Mouse (Mus musculus) myocyte (in vitro differentiated cells): Measurements from ENCODE around the gene Tnik. TPM values are rescaled to one million over a fixed set of nuclear protein-coding genes. Genes with fewer than 3 reads are reported as not detected.

Experiments used
- H3K27me3 ChIP-seq: one replicate; pipeline ENCODE4 v1.6.1; 2011; ENCODE audit not compliant: control insufficient read depth, insufficient read depth, insufficient read length
- H3K36me3 ChIP-seq: one replicate; pipeline ENCODE4 v1.6.1; 2011; ENCODE audit not compliant: control insufficient read depth, insufficient read depth
- H3K4me2 ChIP-seq: one replicate; pipeline ENCODE4 v1.6.1; 2011; ENCODE audit warnings: low read depth, control low read depth
- H3K4me3 ChIP-seq: one replicate; pipeline ENCODE4 v1.5.1; 2011; ENCODE audit warnings: mild to moderate bottlenecking, control low read depth, moderate library complexity
- H3K79me2 ChIP-seq: one replicate; pipeline ENCODE4 v1.6.1; 2011; ENCODE audit not compliant: control insufficient read depth, insufficient read depth
- H3ac ChIP-seq: one replicate; pipeline ENCODE4 v1.6.1; 2011; ENCODE audit not compliant: control insufficient read depth, insufficient read length
- CEBPB ChIP-seq: IDR thresholded peaks from 2 replicates; pipeline ENCODE4 v1.6.1; 2011; ENCODE audit warnings: mild to moderate bottlenecking, moderate library complexity; ENCODE audit not compliant: poor library complexity, insufficient read depth, severe bottlenecking
- E2F4 ChIP-seq: IDR thresholded peaks from one replicate; pipeline ENCODE4 v1.6.1; 2011; ENCODE audit warnings: mild to moderate bottlenecking, control low read depth, moderate library complexity; ENCODE audit not compliant: insufficient read depth
- MAX ChIP-seq: IDR thresholded peaks from one replicate; pipeline ENCODE4 v1.6.1; 2011; ENCODE audit warnings: low read depth, mild to moderate bottlenecking, control low read depth
- MYOD1 ChIP-seq, 3 experiments: IDR thresholded peaks; one replicate each; pipeline ENCODE4 v1.6.1; 2011; ENCODE audit warnings: control low read depth in 2 of 3, low read depth in 2 of 3, mild to moderate bottlenecking in 2 of 3, moderate library complexity in 1 of 3; ENCODE audit not compliant: insufficient read length in 2 of 3, control insufficient read depth in 1 of 3
- MYOG ChIP-seq, 3 experiments: IDR thresholded peaks; one replicate each; pipeline ENCODE4 v1.6.1; 2011; ENCODE audit warnings: control low read depth in 2 of 3, low read depth in 2 of 3, mild to moderate bottlenecking in 2 of 3; ENCODE audit not compliant: insufficient read length in 2 of 3, control insufficient read depth in 1 of 3, insufficient read depth in 1 of 3
- POLR2A ChIP-seq: IDR thresholded peaks from one replicate; pipeline ENCODE4 v1.6.1; 2011; ENCODE audit warnings: low read depth, mild to moderate bottlenecking, control low read depth, moderate library complexity; ENCODE audit not compliant: insufficient read length
- POLR2AphosphoS2 ChIP-seq: IDR thresholded peaks from one replicate; pipeline ENCODE4 v1.6.1; 2011; ENCODE audit warnings: low read depth, control low read depth; ENCODE audit not compliant: insufficient read length
- REST ChIP-seq: IDR thresholded peaks from one replicate; pipeline ENCODE4 v1.6.1; 2011; ENCODE audit warnings: mild to moderate bottlenecking, control low read depth, moderate library complexity; ENCODE audit not compliant: insufficient read depth, insufficient read length
- SRF ChIP-seq: IDR thresholded peaks from one replicate; pipeline ENCODE4 v1.6.1; 2011; ENCODE audit warnings: low read depth; ENCODE audit not compliant: control insufficient read depth, insufficient read length
- TCF12 ChIP-seq: IDR thresholded peaks from one replicate; pipeline ENCODE4 v1.6.1; 2011; ENCODE audit warnings: mild to moderate bottlenecking, control low read depth; ENCODE audit not compliant: poor library complexity, insufficient read depth, severe bottlenecking
- TCF3 ChIP-seq: IDR thresholded peaks from one replicate; pipeline ENCODE4 v1.6.1; 2011; ENCODE audit warnings: low read depth, control low read depth; ENCODE audit not compliant: insufficient read length
- USF1 ChIP-seq: IDR thresholded peaks from one replicate; pipeline ENCODE4 v1.6.1; 2011; ENCODE audit warnings: low read depth, mild to moderate bottlenecking, control low read depth, moderate library complexity
- polyA plus RNA-seq: library from polyadenylated mRNA; unstranded; fragments of >200 nt; fragmentation: generic; extraction: Trizol; gene quantifications from one replicate; pipeline ENCODE4 v1.2.1, GENCODE M21; 2012; ENCODE audit warnings: missing spikeins

Tnik gene
- polyA plus RNA-seq, 1 experiment: 1.8 TPM

DNA sequence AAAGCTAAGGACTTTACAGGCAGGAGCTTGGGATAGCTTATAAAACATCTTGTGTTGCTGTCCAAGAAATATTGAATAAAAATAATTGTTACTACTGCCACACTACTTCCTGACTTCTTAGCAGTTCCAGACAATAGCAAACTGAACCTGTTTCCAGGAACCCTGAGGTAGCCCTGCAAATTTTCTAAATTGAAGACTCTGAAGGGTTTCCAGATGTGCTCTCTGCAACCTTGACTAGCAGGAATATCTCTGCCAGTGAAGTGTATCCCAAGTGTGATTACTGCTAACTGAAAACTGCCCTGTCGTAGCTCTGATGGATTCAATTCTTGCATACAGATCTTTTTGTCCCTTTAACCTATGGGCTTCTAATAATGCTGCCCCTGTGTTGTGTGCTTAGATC lies 343.7 kb downstream of the Tnik start:
- H3K79me2 ChIP-seq: no peaks in the 10 kb centered on the region
- H3K36me3 ChIP-seq: no peaks in the 10 kb centered on the region
- no peak overlapping the region for H3K4me2 ChIP-seq
- no peak overlapping the region for H3ac ChIP-seq
- no peaks in the 10 kb centered on the region for H3K27me3 ChIP-seq
- TF ChIP-seq TCF12: no peak
- TF ChIP-seq CEBPB: no peak
- no peak for TF ChIP-seq REST
- TF ChIP-seq E2F4: no peak
- TF ChIP-seq MYOD1 (IDR thresholded peaks at IDR 0.05; ENCODE audit: control insufficient read depth in 1 of 3, insufficient read length in 2 of 3, low read depth in 2 of 3): no peak
- H3K4me3 ChIP-seq: no peak overlapping the region

- Histone ChIP-seq H3K4me3 (no peak overlapping the region), H3K4me2 (no peak overlapping the region), H3K27me3 (peaks cover 5% of the 10 kb centered on the region), H3K79me2 (no peaks in the 10 kb centered on the region), H3K36me3 (no peaks in the 10 kb centered on the region), H3ac (no peak overlapping the region)
- TF ChIP-seq MYOD1 (IDR thresholded peaks at IDR 0.05; ENCODE audit: control insufficient read depth in 1 of 3, insufficient read length in 2 of 3, low read depth in 2 of 3) (no peak), MAX (no peak), TCF12 (no peak), TCF3 (no peak), REST (no peak)
These were observed 349.3 kb downstream of the Tnik start for GRCm38 (mm10) chr3:28612330-28612729.

DNA sequence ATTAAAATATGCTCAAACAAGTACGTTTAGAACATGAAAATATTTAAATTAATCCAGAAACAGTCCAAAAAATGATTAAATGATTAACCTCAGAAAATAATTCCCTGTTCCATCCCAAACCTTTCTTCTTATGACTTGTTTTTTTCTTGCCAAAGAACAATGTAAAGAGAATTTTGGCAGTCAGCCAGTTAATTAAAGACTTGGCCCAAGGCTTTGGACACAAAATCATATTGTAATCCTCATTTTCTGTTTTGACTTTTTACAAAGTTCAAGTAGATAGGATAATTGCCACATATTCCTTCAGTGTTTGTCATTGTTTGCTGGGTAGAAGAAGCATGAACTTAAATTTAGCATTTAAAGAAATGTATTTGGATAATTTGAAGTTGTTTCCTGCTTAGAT lies 353.4 kb downstream of the Tnik start:
- no peak for TF ChIP-seq MAX
- no peak for TF ChIP-seq E2F4
- TF ChIP-seq USF1: no peak
- no peak for TF ChIP-seq POLR2AphosphoS2
- TF ChIP-seq CEBPB: no peak
- no peak for TF ChIP-seq TCF12
- TF ChIP-seq TCF3: no peak
- TF ChIP-seq REST: no peak
- no peak for TF ChIP-seq POLR2A

DNA sequence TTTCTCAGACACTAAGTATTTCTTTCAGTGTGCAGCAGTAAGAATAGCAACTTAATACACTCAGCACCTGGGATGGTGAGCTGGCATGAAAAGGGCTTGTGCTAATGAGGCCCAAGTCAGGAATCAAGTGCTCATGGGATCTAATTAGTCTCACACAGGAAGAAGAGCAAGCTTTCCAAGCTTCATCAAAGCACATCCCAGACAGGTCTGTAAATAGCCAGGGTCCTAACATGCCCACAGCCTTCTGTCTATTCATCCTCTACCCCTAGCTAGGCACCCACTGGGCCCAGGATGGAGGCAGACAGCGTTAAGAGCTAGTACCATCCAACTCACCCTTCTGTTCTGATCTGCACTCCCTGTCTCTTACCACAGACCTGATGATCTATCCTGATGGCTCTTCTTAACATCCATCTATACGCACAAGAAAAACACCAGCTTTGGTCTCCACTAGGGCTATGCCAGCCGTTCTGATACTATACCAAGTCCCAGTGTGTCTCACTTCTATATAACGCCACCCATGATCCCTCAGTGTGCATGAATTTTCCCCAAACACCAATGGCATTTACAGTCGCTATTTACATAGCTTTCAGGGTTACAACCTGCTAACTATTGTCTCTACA lies 354.1 kb downstream of the Tnik start:
- no peaks in the 10 kb centered on the region for H3K79me2 ChIP-seq
- H3K4me2 ChIP-seq: no peak overlapping the region
- TF ChIP-seq SRF: no peak
- TF ChIP-seq TCF12: no peak
- no peak for TF ChIP-seq POLR2AphosphoS2
- no peak for TF ChIP-seq REST
- no peak for TF ChIP-seq USF1
- no peak for TF ChIP-seq CEBPB
- TF ChIP-seq POLR2A: no peak
- no peak for TF ChIP-seq MAX
- TF ChIP-seq MYOD1 (IDR thresholded peaks at IDR 0.05; ENCODE audit: control insufficient read depth in 1 of 3, insufficient read length in 2 of 3, low read depth in 2 of 3): no peak
- no peak for TF ChIP-seq E2F4
- no peak for TF ChIP-seq MYOG (IDR thresholded peaks at IDR 0.05; ENCODE audit: control insufficient read depth in 1 of 3, insufficient read depth in 1 of 3, insufficient read length in 2 of 3, low read depth in 2 of 3)
- TF ChIP-seq TCF3: no peak
- H3K36me3 ChIP-seq: no peaks in the 10 kb centered on the region
- peaks cover 5% of the 10 kb centered on the region for H3K27me3 ChIP-seq
- no peak overlapping the region for H3ac ChIP-seq
- H3K4me3 ChIP-seq: no peak overlapping the region

More for the DNA sequence above, 353.4 kb downstream of the Tnik start:
- H3K79me2 ChIP-seq: no peaks in the 10 kb centered on the region
- H3ac ChIP-seq: no peak overlapping the region
- no peak overlapping the region for H3K4me3 ChIP-seq
- H3K36me3 ChIP-seq: no peaks in the 10 kb centered on the region
- H3K4me2 ChIP-seq: no peak overlapping the region
- peaks cover 5% of the 10 kb centered on the region for H3K27me3 ChIP-seq

- Histone ChIP-seq H3K4me2 (no peak overlapping the region), H3K79me2 (no peaks in the 10 kb centered on the region), H3K36me3 (no peaks in the 10 kb centered on the region), H3K27me3 (no peaks in the 10 kb centered on the region), H3ac (no peak overlapping the region), H3K4me3 (no peak overlapping the region)
- TF ChIP-seq TCF12: no peak
- no peak for TF ChIP-seq MYOG (IDR thresholded peaks at IDR 0.05; ENCODE audit: control insufficient read depth in 1 of 3, insufficient read depth in 1 of 3, insufficient read length in 2 of 3, low read depth in 2 of 3)
- TF ChIP-seq USF1: no peak
- no peak for TF ChIP-seq POLR2A
- no peak for TF ChIP-seq MYOD1 (IDR thresholded peaks at IDR 0.05; ENCODE audit: control insufficient read depth in 1 of 3, insufficient read length in 2 of 3, low read depth in 2 of 3)
- no peak for TF ChIP-seq REST
These were observed 358.8 kb downstream of the Tnik start for GRCm38 (mm10) chr3:28621792-28622191.
